Mouse (Mus musculus) limb, embryonic 11.5 days (tissue): ENCODE results near the gene Rab12. TPM values are rescaled to one million over a fixed set of nuclear protein-coding genes. Genes with fewer than 3 reads are reported as not detected.

ENCODE experiments used
- ATAC-seq: fragments of 200-750 bp; cut with Nextera tagmentation; 2 replicates; pipeline ENCODE4 v1.8.0; 2017; ENCODE audit warnings: low read depth; ENCODE audit not compliant: insufficient number of reproducible peaks, low FRiP score, low TSS enrichment
- DNase-seq: peaks from one replicate; pipeline ENCODE4 v3.0.0-alpha.2; 2015; ENCODE audit warnings: low spot score
- H3K27ac ChIP-seq: fragments of 300-500 bp; sonication (generic); replicated peaks from 2 replicates; pipeline ENCODE4 v1.5.1; 2014; ENCODE audit warnings: low read depth, mild to moderate bottlenecking, low read length
- H3K27me3 ChIP-seq: fragments of 300-500 bp; sonication (generic); 2 replicates; pipeline ENCODE4 v1.6.1; 2014; ENCODE audit warnings: mild to moderate bottlenecking, low read length, mixed read lengths; ENCODE audit not compliant: control insufficient read depth, insufficient read depth
- H3K36me3 ChIP-seq: fragments of 300-500 bp; sonication (generic); 2 replicates; pipeline ENCODE4 v1.6.1; 2014; ENCODE audit warnings: mild to moderate bottlenecking, low read length, moderate library complexity, mixed read lengths; ENCODE audit not compliant: control insufficient read depth, insufficient read depth
- H3K4me1 ChIP-seq: fragments of 300-500 bp; sonication (generic); 2 replicates; pipeline ENCODE4 v1.6.1; 2014; ENCODE audit warnings: low read length, mixed read lengths; ENCODE audit not compliant: control insufficient read depth, insufficient read depth
- H3K4me2 ChIP-seq: fragments of 300-500 bp; sonication (generic); 2 replicates; pipeline ENCODE4 v1.6.1; 2014; ENCODE audit warnings: low read depth, mild to moderate bottlenecking, moderate library complexity; ENCODE audit not compliant: severe bottlenecking
- H3K4me3 ChIP-seq: fragments of 300-500 bp; sonication (generic); 2 replicates; pipeline ENCODE4 v1.5.1; 2014; ENCODE audit warnings: low read depth, low read length
- H3K9ac ChIP-seq: fragments of 300-500 bp; sonication (generic); 2 replicates; pipeline ENCODE4 v1.6.1; 2014; ENCODE audit warnings: mild to moderate bottlenecking, low read length
- H3K9me3 ChIP-seq: fragments of 300-500 bp; sonication (generic); 2 replicates; pipeline ENCODE4 v1.6.1; 2016; ENCODE audit warnings: low read length; ENCODE audit not compliant: control insufficient read depth
- WGBS: fragments of 180-500 bp; shearing (Covaris S2); extraction: QIAGEN DNeasy Blood & Tissue Kit; methylation state at CpG from one replicate; pipeline ENCODE4 v1.1.7; 2014; 5-methylcytosine and 5-hydroxymethylcytosine counted together
- polyA plus RNA-seq: library from polyadenylated mRNA; unstranded; fragments of >200 nt; fragmentation: Nextera tagmentation; extraction: Ambion mirVana; gene quantifications from 2 replicates; pipeline ENCODE4 v1.2.1, GENCODE M21; 2014

Gene Rab12
- polyA plus RNA-seq, 1 experiment from 2014 or later = 41.4 TPM

DNA sequence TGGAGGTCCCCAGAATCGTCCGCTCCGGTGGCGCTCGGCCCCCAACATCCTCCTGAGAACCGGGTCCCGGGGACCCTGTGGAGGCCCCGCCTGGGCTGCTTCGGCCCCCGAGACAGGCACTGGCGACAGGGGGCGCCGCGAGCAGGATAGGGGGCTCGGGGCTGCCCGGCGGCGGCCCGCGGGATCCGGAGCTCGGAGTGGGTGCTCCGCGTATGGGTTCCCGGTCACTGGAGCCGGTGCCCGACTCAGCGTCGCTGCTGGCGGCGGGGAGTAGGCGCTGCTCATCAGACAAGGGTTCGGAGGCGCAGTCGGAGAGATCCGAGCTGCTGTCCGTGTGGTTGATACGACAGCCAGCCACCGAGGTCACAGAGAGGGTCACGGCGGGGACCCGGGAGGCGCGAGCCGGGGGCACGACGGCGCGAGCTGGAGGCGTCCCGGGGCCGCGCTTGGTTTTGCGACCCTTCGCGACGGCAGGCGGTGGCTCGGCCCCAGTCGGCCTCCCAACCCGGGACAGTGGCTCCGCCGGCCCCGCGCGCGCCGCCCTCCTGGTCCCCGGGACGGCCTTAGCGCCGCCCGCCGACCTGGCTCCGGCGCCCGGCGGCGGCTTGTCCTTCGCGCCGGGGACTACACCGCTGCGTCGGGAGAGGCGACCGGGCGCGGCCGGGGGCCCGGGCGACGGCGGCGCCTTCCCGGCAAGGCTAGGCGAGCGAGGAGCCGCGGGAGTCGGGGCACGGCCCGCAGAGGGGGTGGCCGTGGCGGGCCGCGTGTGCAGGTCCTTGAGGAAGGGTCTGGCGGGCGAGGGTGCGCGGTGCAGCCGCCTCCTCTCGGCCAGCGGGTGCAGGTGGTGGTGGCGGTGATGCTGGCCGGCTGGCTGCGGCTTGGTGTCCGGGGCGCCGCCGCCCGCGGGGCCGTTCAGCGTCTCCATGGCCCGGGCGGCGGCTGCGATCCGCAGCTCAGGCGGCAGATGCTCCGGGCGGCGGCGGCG, 70.8 kb downstream of the Rab12 start:
- under 1% methylated on average over 98 of the region's 136 CpGs for WGBS

GRCm38 (mm10) chr17:66447978-66448377, 71.6 kb downstream of the Rab12 start:
- WGBS = 1% methylated on average over 13 of the region's 13 CpGs
- H3K27me3 ChIP-seq = peaks cover 13% of the 10 kb centered on the region; the same call in 1 of the 2 replicates
- peak overlapping the region; percentile 97 for H3K4me2 ChIP-seq
- no peak for ATAC-seq
- peak overlapping the region; percentile 76; the same call in 1 of the 2 replicates for H3K9ac ChIP-seq
- DNase-seq = no peak
- H3K27ac ChIP-seq = no peak overlapping the region
- H3K9me3 ChIP-seq = no peaks in the 10 kb centered on the region
- no peaks in the 10 kb centered on the region for H3K36me3 ChIP-seq
- peak overlapping the region; percentile 75 for H3K4me3 ChIP-seq
- H3K4me1 ChIP-seq = peaks cover 14% of the 10 kb centered on the region; the same call in 1 of the 2 replicates

More for the DNA sequence above, 70.8 kb downstream of the Rab12 start:
- Histone ChIP-seq H3K4me2 (peak overlapping the region; percentile 97), H3K36me3 (no peaks in the 10 kb centered on the region), H3K9me3 (no peaks in the 10 kb centered on the region), H3K27me3 (peaks cover 13% of the 10 kb centered on the region; the same call in 1 of the 2 replicates), H3K4me3 (peak overlapping the region; percentile 75), H3K4me1 (peaks cover 14% of the 10 kb centered on the region; the same call in 1 of the 2 replicates), H3K9ac (peak overlapping the region; percentile 76), H3K27ac (0 out of 2 replicates have a peak overlapping the region, but pooled peaks have one; percentile 14)
- peak; percentile 19 for ATAC-seq
- peak; percentile 69 for DNase-seq

GRCm38 (mm10) chr17:66447007-66447312, 72.6 kb downstream of the Rab12 start:
- H3K27ac ChIP-seq = no peak overlapping the region
- H3K36me3 ChIP-seq = no peaks in the 10 kb centered on the region
- peak overlapping the region; percentile 97; the same call in 1 of the 2 replicates for H3K4me2 ChIP-seq
- DNase-seq (no peak), ATAC-seq (no peak)
- H3K9me3 ChIP-seq = no peaks in the 10 kb centered on the region
- H3K4me3 ChIP-seq = peak overlapping the region; percentile 75; the same call in 1 of the 2 replicates
- H3K27me3 ChIP-seq = peaks cover 13% of the 10 kb centered on the region; the same call in 1 of the 2 replicates
- no peak overlapping the region for H3K9ac ChIP-seq
- 36% methylated on average over 7 of the region's 7 CpGs for WGBS
- peaks cover 14% of the 10 kb centered on the region; the same call in 1 of the 2 replicates for H3K4me1 ChIP-seq

DNA sequence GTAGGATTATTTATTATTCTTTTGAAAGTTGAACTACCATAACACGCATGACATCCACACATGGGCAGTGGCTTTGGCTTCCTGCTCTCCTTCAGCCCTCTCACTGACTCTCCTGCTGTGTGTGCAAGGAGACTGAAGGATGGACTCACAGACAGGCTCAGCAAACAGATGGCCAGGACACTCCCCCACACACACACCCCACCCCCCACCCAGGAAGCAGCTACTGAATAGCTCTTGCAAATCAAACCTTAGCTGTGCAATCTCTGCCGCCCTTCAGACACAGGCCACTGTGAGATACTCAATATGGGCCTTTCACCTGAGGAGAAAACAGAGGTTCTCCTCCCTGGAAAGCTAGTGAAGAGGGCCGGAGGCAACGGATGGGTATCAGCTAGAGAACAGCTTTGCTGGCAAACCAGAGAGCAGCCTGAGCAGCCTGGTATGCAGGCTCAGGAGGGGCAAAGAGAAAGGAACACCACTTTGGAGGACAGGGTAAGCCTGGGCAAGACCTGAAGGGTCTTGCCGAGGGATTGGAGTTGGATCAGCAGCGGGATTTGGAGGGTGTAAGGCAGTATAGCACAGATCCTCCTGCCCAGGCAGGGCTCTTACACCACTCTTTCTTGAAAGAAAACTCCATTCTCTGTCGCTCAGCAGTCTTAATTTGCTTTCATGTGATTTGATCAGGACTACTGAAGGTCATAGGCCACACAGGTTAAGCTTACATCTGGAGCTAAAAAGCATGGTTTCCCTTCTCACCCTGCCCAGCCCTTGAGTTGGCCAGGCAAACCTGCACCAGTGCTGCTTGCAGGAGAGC, 73.1 kb downstream of the Rab12 start:
- peaks cover 13% of the 10 kb centered on the region; the same call in 1 of the 2 replicates for H3K27me3 ChIP-seq
- ATAC-seq (no peak), DNase-seq (no peak)
- peaks cover 14% of the 10 kb centered on the region; the same call in 1 of the 2 replicates for H3K4me1 ChIP-seq
- H3K9ac ChIP-seq = no peak overlapping the region
- H3K4me3 ChIP-seq = no peak overlapping the region
- H3K4me2 ChIP-seq = peak overlapping the region; percentile 97
- no peaks in the 10 kb centered on the region for H3K9me3 ChIP-seq
- H3K27ac ChIP-seq = no peak overlapping the region
- H3K36me3 ChIP-seq = no peaks in the 10 kb centered on the region
- 29% methylated on average over 7 of the region's 7 CpGs for WGBS

Other genes with a start within 250 kb of the Rab12 start
- 5.7 TPM in 2 replicates for gene Mtcl1, start 70.0 kb downstream of the Rab12 start, polyA plus RNA-seq
- not detected in 2 replicates for gene Themis3, start 74.9 kb upstream of the Rab12 start, polyA plus RNA-seq